Comparison of ENCODE assay signal across 29 mouse cellular contexts in the genomic region with DNA sequence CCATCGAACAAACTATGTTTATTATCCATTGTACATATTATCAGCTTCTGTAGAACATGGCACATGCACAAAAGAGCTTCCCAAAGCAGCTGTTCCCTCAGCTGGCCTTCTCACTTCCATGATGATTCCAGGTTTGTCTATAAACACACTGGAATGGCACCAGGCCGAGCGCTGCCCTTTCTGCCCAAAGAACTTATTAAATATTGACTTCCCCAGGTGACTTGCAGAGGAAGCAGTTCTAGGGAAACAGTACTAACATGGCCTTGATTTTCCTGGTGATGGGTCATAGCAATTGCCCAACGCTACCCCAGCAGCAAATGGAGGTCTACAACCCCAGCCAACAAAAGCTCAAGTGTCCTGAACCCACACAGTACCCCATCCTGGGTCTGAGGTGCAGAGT.
"Had no signal": no experiment of that assay in that cellular context is flagged by ENCODE, and none has a peak within 500 bp of the region (broad histone marks: within the 10 kb centered on the region; RNA-seq: fewer than 3 reads in every experiment).

No protein-coding gene starts in this region.

- H3K9ac ChIP-seq: heart, embryonic 12.5 days; heart, embryonic 13.5 days; heart, embryonic 15.5 days; hindbrain, embryonic 12.5 days; hindbrain, embryonic 13.5 days; hindbrain, embryonic 14.5 days; hindbrain, embryonic 15.5 days; intestine, embryonic 15.5 days; kidney, embryonic 15.5 days had no signal

- H3K4me3 ChIP-seq: heart, embryonic 10.5 days; heart, embryonic 12.5 days; heart, embryonic 13.5 days; heart, embryonic 15.5 days; hindbrain, embryonic 10.5 days; hindbrain, embryonic 12.5 days; hindbrain, embryonic 13.5 days; hindbrain, embryonic 15.5 days; intestine, embryonic 15.5 days; kidney, embryonic 15.5 days; layer of hippocampus, adult 2 months; left cerebral cortex, adult 2 months had no signal

- ATAC-seq: hindbrain, embryonic 16.5 days; hindbrain, postnatal 0 days; inflammation-experienced regulatory T-cells, adult 6 months; intestine, embryonic 15.5 days; intestine, embryonic 16.5 days; intestine, postnatal 0 days had no signal

- H3K4me1 ChIP-seq: hindbrain, embryonic 12.5 days; hindbrain, embryonic 13.5 days; hindbrain, embryonic 15.5 days; intestine, embryonic 15.5 days had no signal

- H3K27ac ChIP-seq: heart, embryonic 10.5 days; heart, embryonic 13.5 days; heart, embryonic 15.5 days; hindbrain, embryonic 10.5 days; hindbrain, embryonic 12.5 days; hindbrain, embryonic 13.5 days; hindbrain, embryonic 14.5 days; hindbrain, embryonic 15.5 days; hindbrain, postnatal 0 days; intestine, embryonic 15.5 days; kidney, embryonic 15.5 days; kidney, postnatal 0 days; left cerebral cortex, adult 2 months had no signal

- H3K27me3 ChIP-seq: heart, embryonic 12.5 days; heart, embryonic 13.5 days; heart, embryonic 15.5 days; hindbrain, embryonic 12.5 days; hindbrain, embryonic 13.5 days; hindbrain, embryonic 15.5 days; intestine, embryonic 15.5 days; kidney, embryonic 15.5 days had no signal

- DNase-seq: heart, postnatal 10 days; heart, postnatal 14 days; heart, postnatal 36 days; heart, postnatal 4 days; kidney, adult 11 months; kidney, adult 18-20 months; kidney, postnatal 10 days; kidney, postnatal 14 days; layer of hippocampus, adult 9-11 months; layer of hippocampus, postnatal 36 days had no signal

- H3K9me3 ChIP-seq: heart, embryonic 10.5 days; heart, embryonic 12.5 days; heart, embryonic 13.5 days; heart, embryonic 15.5 days; hindbrain, embryonic 10.5 days; hindbrain, embryonic 12.5 days; hindbrain, embryonic 13.5 days; hindbrain, embryonic 15.5 days; intestine, embryonic 15.5 days; kidney, embryonic 15.5 days had no signal

- H3K36me3 ChIP-seq: heart, embryonic 15.5 days; hindbrain, embryonic 10.5 days; hindbrain, embryonic 12.5 days; hindbrain, embryonic 13.5 days; hindbrain, embryonic 15.5 days had no signal

- H3K4me2 ChIP-seq: heart, embryonic 12.5 days; heart, embryonic 13.5 days; heart, embryonic 15.5 days; hindbrain, embryonic 12.5 days; hindbrain, embryonic 13.5 days; hindbrain, embryonic 14.5 days; hindbrain, embryonic 15.5 days; intestine, embryonic 15.5 days; kidney, embryonic 15.5 days had no signal
